Mouse (Mus musculus) liver, adult 2 months (tissue): ENCODE measurements around the gene Nradd.

ENCODE experiments used
- CTCF ChIP-seq: fragments of 200-500 bp; IDR thresholded peaks from 2 replicates; pipeline ENCODE4 v1.5.1; 2011; ENCODE audit warnings: low read depth, low read length, control low read depth
- POLR2A ChIP-seq: fragments of 200-500 bp; IDR thresholded peaks from 2 replicates; pipeline ENCODE4 v1.6.1; 2011; ENCODE audit warnings: low read length, control low read depth; ENCODE audit not compliant: insufficient read depth; ENCODE audit errors: extremely low read depth

GRCm38 (mm10) chr9:110625350-110625908 lies 1.2 kb upstream of the Nradd start:
- no peak for TF ChIP-seq CTCF
- TF ChIP-seq POLR2A: no peak
